Mouse (Mus musculus): ENCODE measurements at regions not wholly inside any gene's neighbourhood (a gene's known extent, or its start where the extent isn't known, plus 50 kb on each side); places are given as distances from the start of the nearest gene placed in this dataset.

DNA sequence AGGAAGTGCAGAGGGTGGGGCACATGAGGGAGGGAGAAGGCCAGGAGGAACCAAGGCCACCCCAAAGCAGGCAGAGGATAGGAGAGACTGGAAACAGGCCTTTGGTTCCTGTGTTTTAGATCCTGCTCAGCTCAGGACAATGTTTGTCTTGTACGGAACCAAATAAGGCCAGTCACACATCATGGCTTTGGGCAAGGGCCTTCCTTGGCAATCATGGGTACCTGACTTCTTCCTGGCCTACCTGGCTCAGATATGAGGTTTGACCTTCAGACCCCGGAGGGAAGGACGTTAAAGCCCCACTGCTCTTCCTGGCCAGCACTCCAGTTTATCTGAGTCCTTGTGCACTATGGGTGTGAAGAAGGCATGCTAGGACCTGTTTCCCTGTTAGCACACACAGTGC is 253.4 kb upstream of the Hs6st1 start:
- Histone ChIP-seq H3K36me3 (ENCODE audit: control insufficient read depth, insufficient read depth, low read length) (no peaks in the 10 kb centered on the region), H3K4me3 (ENCODE audit: control insufficient read depth, insufficient read depth, low read length) (no peak overlapping the region), H3K27me3 (ENCODE audit: control insufficient read depth, insufficient read depth, low read length) (no peaks in the 10 kb centered on the region), H3K27ac (ENCODE audit: control insufficient read depth, insufficient read depth, low read length) (no peak overlapping the region), H3K4me1 (replicated peaks; ENCODE audit: control insufficient read depth, insufficient read depth, low read length) (peaks cover 3% of the 10 kb centered on the region; the same call in 1 of the 2 replicates)
- TF ChIP-seq POLR2A (IDR thresholded peaks at IDR 0.05; ENCODE audit: control insufficient read depth, extremely low read depth, insufficient read depth, low read length, poor library complexity) (no peak), CTCF (IDR thresholded peaks at IDR 0.05; ENCODE audit: borderline replicate concordance, control insufficient read depth, extremely low read depth, insufficient read depth, low read length, poor library complexity) (no peak)
- 96% methylated on average over 3 of the region's 3 CpGs for WGBS
- DNase-seq, result no peak

DNA sequence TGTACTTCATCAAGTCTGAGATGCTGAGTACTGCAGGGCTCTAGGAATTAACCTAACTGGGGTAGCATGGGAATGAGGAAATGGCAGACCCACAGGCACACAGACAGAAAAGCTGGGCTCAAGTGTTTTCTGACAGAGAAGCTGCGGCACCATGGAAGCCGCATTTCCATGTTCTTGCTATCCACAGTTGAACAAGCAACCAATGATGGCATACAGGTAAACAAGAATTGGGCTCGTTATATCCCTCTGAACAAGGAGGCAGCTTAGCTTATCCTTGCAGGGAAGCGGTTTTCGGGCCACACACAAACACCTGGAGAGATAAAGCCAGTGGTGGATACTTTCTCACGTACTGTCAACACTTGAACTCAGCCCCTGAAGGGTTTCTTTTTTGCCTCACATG is 246.4 kb upstream of the Hs6st1 start:
- TF ChIP-seq CTCF (IDR thresholded peaks at IDR 0.05; ENCODE audit: borderline replicate concordance, control insufficient read depth, extremely low read depth, insufficient read depth, low read length, poor library complexity) (no peak), POLR2A (IDR thresholded peaks at IDR 0.05; ENCODE audit: control insufficient read depth, extremely low read depth, insufficient read depth, low read length, poor library complexity) (no peak)
- Histone ChIP-seq H3K4me1 (replicated peaks; ENCODE audit: control insufficient read depth, insufficient read depth, low read length) (0 out of 2 replicates have a peak, but pooled peaks cover 2% of the 10 kb centered on the region), H3K36me3 (ENCODE audit: control insufficient read depth, insufficient read depth, low read length) (no peaks in the 10 kb centered on the region), H3K27me3 (ENCODE audit: control insufficient read depth, insufficient read depth, low read length) (no peaks in the 10 kb centered on the region), H3K27ac (ENCODE audit: control insufficient read depth, insufficient read depth, low read length) (no peak overlapping the region), H3K4me3 (ENCODE audit: control insufficient read depth, insufficient read depth, low read length) (no peak overlapping the region)
- DNase-seq, result no peak
- 96% methylated on average over 6 of the region's 6 CpGs for WGBS

DNA sequence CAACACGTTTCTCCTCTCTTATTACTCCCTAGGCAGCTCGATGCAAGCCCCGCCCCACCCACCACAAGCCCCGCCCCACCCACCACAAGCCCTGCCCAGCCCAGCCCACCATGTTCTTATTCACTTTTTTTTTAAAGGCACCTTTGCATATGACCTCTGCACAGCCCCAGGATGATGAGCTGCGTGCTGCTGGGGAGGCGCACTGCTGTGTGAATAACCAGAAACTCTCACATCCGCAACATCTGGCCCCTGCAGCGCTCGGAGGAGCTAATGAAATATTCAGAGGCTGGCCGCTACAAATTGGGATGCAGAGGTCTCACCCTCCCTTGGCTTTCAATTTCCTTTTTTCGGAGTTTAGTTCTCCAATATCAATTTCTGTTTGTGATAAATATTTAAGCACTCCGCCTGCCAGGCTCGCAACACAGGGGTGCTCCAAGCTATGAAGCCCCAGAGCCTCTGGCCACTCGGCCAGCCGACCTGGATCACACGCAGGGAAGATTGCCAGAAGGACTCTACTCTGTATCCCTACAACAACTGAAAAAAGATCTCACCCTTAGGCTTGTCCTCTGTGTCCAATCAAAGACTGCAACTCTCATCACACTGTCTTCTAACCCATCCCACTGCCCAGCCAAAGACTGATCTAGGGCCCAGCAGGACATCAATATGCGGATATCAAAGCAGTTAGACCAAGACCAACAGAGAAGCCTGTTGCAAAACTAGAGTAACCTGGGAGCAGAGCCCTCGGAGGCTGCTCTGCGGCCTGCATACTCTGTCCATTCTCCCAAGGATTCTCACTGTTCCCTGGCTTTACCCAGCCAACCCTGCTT is 245.6 kb upstream of the Hs6st1 start:
- Histone ChIP-seq H3K27ac (ENCODE audit: control insufficient read depth, insufficient read depth, low read length) (no peak overlapping the region), H3K4me1 (replicated peaks; ENCODE audit: control insufficient read depth, insufficient read depth, low read length) (0 out of 2 replicates have a peak, but pooled peaks cover 2% of the 10 kb centered on the region), H3K27me3 (ENCODE audit: control insufficient read depth, insufficient read depth, low read length) (no peaks in the 10 kb centered on the region), H3K4me3 (ENCODE audit: control insufficient read depth, insufficient read depth, low read length) (no peak overlapping the region), H3K36me3 (ENCODE audit: control insufficient read depth, insufficient read depth, low read length) (no peaks in the 10 kb centered on the region)
- 76% methylated on average over 19 of the region's 19 CpGs for WGBS
- TF ChIP-seq CTCF (IDR thresholded peaks at IDR 0.05; ENCODE audit: borderline replicate concordance, control insufficient read depth, extremely low read depth, insufficient read depth, low read length, poor library complexity) (no peak), POLR2A (IDR thresholded peaks at IDR 0.05; ENCODE audit: control insufficient read depth, extremely low read depth, insufficient read depth, low read length, poor library complexity) (no peak)
- no peak for DNase-seq

DNA sequence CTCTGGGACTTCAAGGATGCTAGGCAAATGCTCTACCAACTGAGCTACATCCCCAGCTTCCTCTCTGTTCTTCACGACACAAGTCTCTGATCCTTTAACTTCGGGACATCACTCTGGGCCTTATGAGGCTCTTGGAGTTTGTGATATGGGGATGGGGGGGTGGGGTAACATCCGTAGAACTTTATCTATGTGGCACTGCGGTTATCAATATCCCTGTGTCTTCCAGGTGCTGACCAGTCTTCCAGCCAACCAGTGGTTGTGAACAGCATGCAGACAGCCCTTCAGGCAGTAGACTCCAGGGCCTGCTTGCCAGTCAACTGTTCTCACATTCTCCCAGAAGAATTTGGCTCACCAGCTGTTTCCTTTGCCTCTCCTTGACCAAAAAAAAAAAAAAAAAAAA is 244.7 kb upstream of the Hs6st1 start:
- TF ChIP-seq POLR2A (IDR thresholded peaks at IDR 0.05; ENCODE audit: control insufficient read depth, extremely low read depth, insufficient read depth, low read length, poor library complexity), result no peak
- TF ChIP-seq CTCF (IDR thresholded peaks at IDR 0.05; ENCODE audit: borderline replicate concordance, control insufficient read depth, extremely low read depth, insufficient read depth, low read length, poor library complexity), result no peak
- Histone ChIP-seq H3K27ac (ENCODE audit: control insufficient read depth, insufficient read depth, low read length) (no peak overlapping the region), H3K4me3 (ENCODE audit: control insufficient read depth, insufficient read depth, low read length) (no peak overlapping the region), H3K36me3 (ENCODE audit: control insufficient read depth, insufficient read depth, low read length) (no peaks in the 10 kb centered on the region), H3K4me1 (replicated peaks; ENCODE audit: control insufficient read depth, insufficient read depth, low read length) (0 out of 2 replicates have a peak, but pooled peaks cover 2% of the 10 kb centered on the region), H3K27me3 (ENCODE audit: control insufficient read depth, insufficient read depth, low read length) (no peaks in the 10 kb centered on the region)
- WGBS, result 97% methylated on average over 4 of the region's 4 CpGs
- DNase-seq, result no peak

DNA sequence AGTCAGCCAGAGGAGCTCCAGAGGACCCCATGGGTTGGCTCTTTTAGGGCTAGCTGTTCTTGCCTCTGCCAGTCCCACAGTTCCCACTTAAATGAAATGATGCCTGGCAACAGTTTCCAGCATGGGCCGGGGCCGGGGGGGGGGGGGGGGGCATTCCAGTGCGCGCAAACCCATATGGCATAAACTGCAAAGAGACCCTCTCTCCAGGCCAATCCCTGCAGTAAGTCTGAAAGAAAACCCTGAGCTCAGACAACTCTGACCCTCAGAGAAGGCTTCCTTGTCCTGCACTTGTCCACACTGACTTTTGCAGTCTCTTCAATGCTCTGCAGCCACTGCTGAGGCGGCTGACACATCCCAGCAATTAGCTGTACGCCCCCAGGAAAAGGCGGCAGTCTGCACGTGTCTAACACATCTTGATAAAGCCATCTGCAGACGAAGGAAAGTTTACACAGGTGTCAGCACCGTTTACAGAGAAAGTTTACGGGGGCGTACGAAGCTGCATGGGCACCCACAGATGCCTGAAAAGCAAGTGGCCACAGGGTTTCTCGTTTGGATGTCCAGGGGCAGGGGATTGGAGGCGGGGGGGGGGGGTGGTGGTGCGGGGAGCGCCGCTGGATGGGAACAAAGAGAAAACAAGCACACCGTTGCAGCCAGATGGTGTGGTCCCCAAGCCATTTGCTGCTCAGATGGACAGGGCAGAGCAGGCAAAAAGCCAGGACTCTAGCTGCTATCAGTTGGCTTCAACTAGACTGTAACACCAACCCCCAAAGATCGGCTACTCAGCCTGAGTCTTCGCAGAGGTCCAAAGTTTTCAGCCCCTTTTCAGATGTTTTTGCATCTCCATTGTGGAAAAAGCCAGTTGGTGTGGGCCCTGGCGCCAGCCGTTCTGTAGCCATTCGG is 244.0 kb upstream of the Hs6st1 start:
- no peak for DNase-seq
- Histone ChIP-seq H3K36me3 (ENCODE audit: control insufficient read depth, insufficient read depth, low read length) (no peaks in the 10 kb centered on the region), H3K4me3 (ENCODE audit: control insufficient read depth, insufficient read depth, low read length) (no peak overlapping the region), H3K27ac (ENCODE audit: control insufficient read depth, insufficient read depth, low read length) (no peak overlapping the region), H3K4me1 (replicated peaks; ENCODE audit: control insufficient read depth, insufficient read depth, low read length) (0 out of 2 replicates have a peak, but pooled peaks cover 2% of the 10 kb centered on the region), H3K27me3 (ENCODE audit: control insufficient read depth, insufficient read depth, low read length) (no peaks in the 10 kb centered on the region)
- no peak for TF ChIP-seq CTCF (IDR thresholded peaks at IDR 0.05; ENCODE audit: borderline replicate concordance, control insufficient read depth, extremely low read depth, insufficient read depth, low read length, poor library complexity)
- TF ChIP-seq POLR2A (IDR thresholded peaks at IDR 0.05; ENCODE audit: control insufficient read depth, extremely low read depth, insufficient read depth, low read length, poor library complexity), result no peak
- WGBS, result 76% methylated on average over 24 of the region's 24 CpGs

DNA sequence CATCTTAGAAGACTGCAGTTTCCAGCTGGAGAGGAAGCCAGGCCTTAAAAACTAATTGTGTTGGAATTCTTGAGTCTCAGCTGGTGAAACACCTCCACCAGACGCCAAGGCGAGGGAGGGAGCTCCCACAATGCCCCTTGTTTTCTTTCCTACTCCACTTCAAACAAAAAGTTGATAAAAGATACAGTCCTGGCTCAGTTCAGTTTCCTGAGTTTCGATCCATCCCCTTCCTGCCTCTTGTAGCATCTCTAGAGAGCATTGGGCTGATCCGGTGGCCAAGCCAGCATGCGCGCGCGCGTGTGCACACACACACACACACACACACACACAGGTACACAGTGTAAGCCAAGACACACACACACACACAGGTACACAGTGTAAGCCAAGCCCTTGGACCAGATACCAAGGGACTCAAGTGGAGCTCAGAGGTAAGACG is 242.7 kb upstream of the Hs6st1 start:
- Histone ChIP-seq H3K4me3 (ENCODE audit: control insufficient read depth, insufficient read depth, low read length) (no peak overlapping the region), H3K27me3 (ENCODE audit: control insufficient read depth, insufficient read depth, low read length) (no peaks in the 10 kb centered on the region), H3K27ac (ENCODE audit: control insufficient read depth, insufficient read depth, low read length) (no peak overlapping the region), H3K36me3 (ENCODE audit: control insufficient read depth, insufficient read depth, low read length) (no peaks in the 10 kb centered on the region), H3K4me1 (replicated peaks; ENCODE audit: control insufficient read depth, insufficient read depth, low read length) (0 out of 2 replicates have a peak, but pooled peaks cover 2% of the 10 kb centered on the region)
- 80% methylated on average over 10 of the region's 10 CpGs for WGBS
- no peak for TF ChIP-seq POLR2A (IDR thresholded peaks at IDR 0.05; ENCODE audit: control insufficient read depth, extremely low read depth, insufficient read depth, low read length, poor library complexity)
- no peak for TF ChIP-seq CTCF (IDR thresholded peaks at IDR 0.05; ENCODE audit: borderline replicate concordance, control insufficient read depth, extremely low read depth, insufficient read depth, low read length, poor library complexity)
- no peak for DNase-seq
